Mouse (Mus musculus) liver, adult 2 months (tissue): ENCODE measurements around the gene As3mt.

Experiments used
- CTCF ChIP-seq: fragments of 200-500 bp; IDR thresholded peaks from 2 replicates; pipeline ENCODE4 v1.5.1; 2011; ENCODE audit warnings: low read depth, low read length, control low read depth
- POLR2A ChIP-seq: fragments of 200-500 bp; IDR thresholded peaks from 2 replicates; pipeline ENCODE4 v1.6.1; 2011; ENCODE audit warnings: low read length, control low read depth; ENCODE audit not compliant: insufficient read depth; ENCODE audit errors: extremely low read depth

- TF ChIP-seq CTCF: no peak
- TF ChIP-seq POLR2A: no peak
Observed at GRCm38 (mm10) chr19:46762291-46762991, 55.2 kb downstream of the As3mt start.
